In genomic region chr8:120487377-120487728, GRCm38 (mm10) we compare ENCODE assay signal across 8 mouse cellular contexts.
DNase-seq lines count a peak whose midpoint lies in the region; ATAC-seq lines count a peak whose summit lies in the region.

No protein-coding gene starts in this region.

- no peaks in the 10 kb centered on the region for H3K9me3 ChIP-seq in embryonic facial prominence, embryonic 14.5 days (ENCODE audit: control insufficient read depth, low read length)
- H3K9me3 ChIP-seq in intestine, embryonic 14.5 days (ENCODE audit: control insufficient read depth, low read length), result no peaks in the 10 kb centered on the region

- no peak for ATAC-seq in embryonic facial prominence, embryonic 14.5 days (ENCODE audit: low read depth)
- ATAC-seq in intestine, embryonic 14.5 days (replicated peaks; ENCODE audit: low FRiP score, low TSS enrichment, low read depth), result no peak
- ATAC-seq in frontal cortex, adult (ENCODE audit: low TSS enrichment), result no peak; the same call in 1 of the 2 replicates

- intact Hi-C loops in left cerebral cortex, postnatal 14 days (cut with DNase I), result loop anchor here (5.0 kb wide), 3 partner anchors 75 to 195 kb away; no protein-coding TSS in a partner anchor

- H3K4me2 ChIP-seq in embryonic facial prominence, embryonic 14.5 days (ENCODE audit: low read depth, low read length), result peak overlapping the region; percentile 99
- peak overlapping the region; percentile 99 for H3K4me2 ChIP-seq in intestine, embryonic 14.5 days (ENCODE audit: low read length)

- peaks cover 42% of the 10 kb centered on the region for H3K4me1 ChIP-seq in embryonic facial prominence, embryonic 14.5 days (ENCODE audit: control insufficient read depth, insufficient read depth, low read length)
- H3K4me1 ChIP-seq in intestine, embryonic 14.5 days (replicated peaks; ENCODE audit: control insufficient read depth, insufficient read depth, low read length), result peaks cover 47% of the 10 kb centered on the region

- H3K4me3 ChIP-seq in embryonic facial prominence, embryonic 14.5 days (ENCODE audit: low read depth, low read length), result peak overlapping the region; percentile 74
- H3K4me3 ChIP-seq in intestine, embryonic 14.5 days (ENCODE audit: low read depth, low read length), result peak overlapping the region; percentile 68

- H3K27ac ChIP-seq in embryonic facial prominence, embryonic 14.5 days (replicated peaks; ENCODE audit: low read depth, low read length), result peak overlapping the region; percentile 91
- H3K27ac ChIP-seq in intestine, embryonic 14.5 days (ENCODE audit: low read depth), result peak overlapping the region; percentile 77

- DNase-seq in urinary bladder, postnatal 14 days (ENCODE audit: low spot score), result peak; percentile 66
- DNase-seq in urinary bladder, postnatal 10 days (ENCODE audit: low spot score), result no peak
- DNase-seq in embryonic facial prominence, embryonic 14.5 days (ENCODE audit: low spot score), result no peak
- DNase-seq in intestine, embryonic 14.5 days (ENCODE audit: low spot score), result peak; percentile 80
- DNase-seq in lung, postnatal 14 days, result peak; percentile 65
- DNase-seq in left cerebral cortex, postnatal 14 days (ENCODE audit: low spot score in 2 of 2), result no peak
- no peak for DNase-seq in ovary, postnatal 36 days (ENCODE audit: low spot score)

- H3K27me3 ChIP-seq in embryonic facial prominence, embryonic 14.5 days (replicated peaks; ENCODE audit: control insufficient read depth, insufficient read depth, low read length), result no peaks in the 10 kb centered on the region; the same call in 1 of the 2 replicates
- 0 out of 2 replicates have a peak, but pooled peaks cover 10% of the 10 kb centered on the region for H3K27me3 ChIP-seq in intestine, embryonic 14.5 days (replicated peaks; ENCODE audit: control insufficient read depth, insufficient read depth, low read length)

- peak overlapping the region; percentile 79 for H3K9ac ChIP-seq in embryonic facial prominence, embryonic 14.5 days (ENCODE audit: low read depth, low read length)
- H3K9ac ChIP-seq in intestine, embryonic 14.5 days (ENCODE audit: low read length), result peak overlapping the region; percentile 76

- WGBS in embryonic facial prominence, embryonic 14.5 days, result 0% methylated on average over 7 of the region's 34 CpGs
- under 1% methylated on average over 34 of the region's 34 CpGs for WGBS in intestine, embryonic 14.5 days

- no peaks in the 10 kb centered on the region for H3K36me3 ChIP-seq in embryonic facial prominence, embryonic 14.5 days (ENCODE audit: control insufficient read depth, insufficient read depth, low read length)
- no peaks in the 10 kb centered on the region for H3K36me3 ChIP-seq in intestine, embryonic 14.5 days (ENCODE audit: control insufficient read depth, insufficient read depth, low read length)

Comparison
In these comparisons a context has a peak if more than half of its experiments do, and no peak if none do; other contexts are left out.
1. DNase-seq: peak in urinary bladder, postnatal 14 days (single experiment), intestine, embryonic 14.5 days (single experiment) and lung, postnatal 14 days (single experiment); none in urinary bladder, postnatal 10 days (single experiment), embryonic facial prominence, embryonic 14.5 days (single experiment), left cerebral cortex, postnatal 14 days (0 of 2) and ovary, postnatal 36 days (single experiment).